Mouse (Mus musculus) thymus, adult 2 months (tissue): ENCODE measurements around the gene Rad9a. TPM values are rescaled to one million over a fixed set of nuclear protein-coding genes. Genes with fewer than 3 reads are reported as not detected.
A peak's percentile ranks its signal among the peaks of the same experiment; 100 is the strongest.

Experiments
- DNase-seq: peaks from one replicate; pipeline ENCODE4 v3.0.0; 2021
- H3K27ac ChIP-seq: fragments of 200-500 bp; 2 replicates; pipeline ENCODE4 v1.5.1; 2012; ENCODE audit warnings: low read length, control low read depth; ENCODE audit not compliant: control insufficient read depth, insufficient read depth
- H3K27me3 ChIP-seq: fragments of 200-500 bp; 2 replicates; pipeline ENCODE4 v1.6.1; 2012; ENCODE audit warnings: mild to moderate bottlenecking, low read length, moderate library complexity, mixed read lengths; ENCODE audit not compliant: control insufficient read depth, insufficient read depth
- H3K36me3 ChIP-seq: fragments of 200-500 bp; 2 replicates; pipeline ENCODE4 v1.6.1; 2012; ENCODE audit warnings: mild to moderate bottlenecking, low read length, moderate library complexity; ENCODE audit not compliant: control insufficient read depth, insufficient read depth
- H3K4me1 ChIP-seq: fragments of 200-500 bp; replicated peaks from 2 replicates; pipeline ENCODE4 v1.6.1; 2012; ENCODE audit warnings: low read length; ENCODE audit not compliant: control insufficient read depth, insufficient read depth
- H3K4me3 ChIP-seq: fragments of 200-500 bp; 2 replicates; pipeline ENCODE4 v1.5.1; 2012; ENCODE audit warnings: mild to moderate bottlenecking, low read length, control low read depth, moderate library complexity; ENCODE audit not compliant: control insufficient read depth, insufficient read depth
- CTCF ChIP-seq: fragments of 200-500 bp; IDR thresholded peaks from 2 replicates; pipeline ENCODE4 v1.5.1; 2012; ENCODE audit warnings: mild to moderate bottlenecking, control low read depth, low read length, moderate library complexity, borderline replicate concordance; ENCODE audit not compliant: control insufficient read depth, poor library complexity, insufficient read depth; ENCODE audit errors: extremely low read depth
- POLR2A ChIP-seq: fragments of 200-500 bp; IDR thresholded peaks from 2 replicates; pipeline ENCODE4 v1.6.1; 2012; ENCODE audit warnings: mild to moderate bottlenecking, low read length, control low read depth, moderate library complexity; ENCODE audit not compliant: control insufficient read depth, poor library complexity, insufficient read depth; ENCODE audit errors: extremely low read depth
- WGBS: fragments of 180-500 bp; shearing (Covaris S2); methylation state at CpG from one replicate; pipeline ENCODE4 v1.1.7; 2018; 5-methylcytosine and 5-hydroxymethylcytosine counted together
- polyA plus RNA-seq: library from polyadenylated mRNA; depleted of rRNA; stranded (reverse); fragments of >200 nt; gene quantifications from 2 replicates; pipeline ENCODE4 v1.2.3, GENCODE M21; 2012

Rad9a gene
- polyA plus RNA-seq, 1 experiment = 143 TPM

- no peak for TF ChIP-seq POLR2A
- no peak for TF ChIP-seq CTCF
These were observed 21.1 kb downstream of the Rad9a start for GRCm38 (mm10) chr19:4180411-4180810.

GRCm38 (mm10) chr19:4175368-4175947 is 26.0 kb downstream of the Rad9a start, which contains the start of gene Carns1:
Carns1 (minus strand) TSS chr19:4175479.
- Histone ChIP-seq H3K27ac (no peak within 1 kb of the TSS), H3K4me1 (peaks cover 17% of the 10 kb centered on the region), H3K4me3 (no peak within 1 kb of the TSS), H3K36me3 (0 out of 2 replicates have a peak, but pooled peaks cover 10% of the 10 kb centered on the region), H3K27me3 (no peaks in the 10 kb centered on the region)
- DNase-seq = no peak
- 84% methylated on average over 11 of the region's 11 CpGs for WGBS
- no peak for TF ChIP-seq POLR2A
- no peak for TF ChIP-seq CTCF

More at GRCm38 (mm10) chr19:4180411-4180810, 21.1 kb downstream of the Rad9a start:
- no peak for DNase-seq
- Histone ChIP-seq H3K4me3 (no peak overlapping the region), H3K36me3 (peaks cover 42% of the 10 kb centered on the region), H3K27me3 (no peaks in the 10 kb centered on the region), H3K27ac (no peak overlapping the region), H3K4me1 (peaks cover 26% of the 10 kb centered on the region)
- WGBS = 97% methylated on average over 7 of the region's 7 CpGs

GRCm38 (mm10) chr19:4172925-4173324 is 28.5 kb downstream of the Rad9a start:
- H3K27me3 ChIP-seq = no peaks in the 10 kb centered on the region
- peaks cover 25% of the 10 kb centered on the region for H3K4me1 ChIP-seq
- H3K27ac ChIP-seq = no peak overlapping the region
- TF ChIP-seq POLR2A (no peak), CTCF (no peak)
- no peak for DNase-seq
- no peaks in the 10 kb centered on the region for H3K36me3 ChIP-seq
- 83% methylated on average over 11 of the region's 11 CpGs for WGBS
- no peak overlapping the region for H3K4me3 ChIP-seq

GRCm38 (mm10) chr19:4171393-4172290 is 29.8 kb downstream of the Rad9a start:
- WGBS = 39% methylated on average over 13 of the region's 13 CpGs
- Histone ChIP-seq H3K27ac (no peak overlapping the region), H3K4me1 (peaks cover 25% of the 10 kb centered on the region), H3K36me3 (no peaks in the 10 kb centered on the region), H3K27me3 (no peaks in the 10 kb centered on the region), H3K4me3 (no peak overlapping the region)
- DNase-seq = no peak
- TF ChIP-seq POLR2A (no peak), CTCF (no peak)

- H3K27ac ChIP-seq = no peak overlapping the region
- H3K4me1 ChIP-seq = peaks cover 25% of the 10 kb centered on the region
- 81% methylated on average over 10 of the region's 10 CpGs for WGBS
- H3K36me3 ChIP-seq = no peaks in the 10 kb centered on the region
- no peak for DNase-seq
- H3K4me3 ChIP-seq = no peak overlapping the region
- TF ChIP-seq POLR2A = no peak
- no peak for TF ChIP-seq CTCF
- no peaks in the 10 kb centered on the region for H3K27me3 ChIP-seq
These were observed 30.6 kb downstream of the Rad9a start for GRCm38 (mm10) chr19:4170723-4171392.

GRCm38 (mm10) chr19:4169810-4170209 is 31.7 kb downstream of the Rad9a start:
- no peaks in the 10 kb centered on the region for H3K27me3 ChIP-seq
- H3K4me1 ChIP-seq = peaks cover 25% of the 10 kb centered on the region
- H3K4me3 ChIP-seq = peak overlapping the region; percentile 50
- peak overlapping the region; percentile 5; the same call in 1 of the 2 replicates for H3K27ac ChIP-seq
- WGBS = 3% methylated on average over 27 of the region's 27 CpGs
- H3K36me3 ChIP-seq = no peaks in the 10 kb centered on the region
- no peak for TF ChIP-seq POLR2A
- DNase-seq = no peak
